Mouse (Mus musculus) cerebellum, adult 11 months (tissue): Measurements from ENCODE around the gene Olfr849.

Source experiments
- DNase-seq: peaks from one replicate; pipeline ENCODE4 v3.0.0; 2022

Olfr849 gene

DNA sequence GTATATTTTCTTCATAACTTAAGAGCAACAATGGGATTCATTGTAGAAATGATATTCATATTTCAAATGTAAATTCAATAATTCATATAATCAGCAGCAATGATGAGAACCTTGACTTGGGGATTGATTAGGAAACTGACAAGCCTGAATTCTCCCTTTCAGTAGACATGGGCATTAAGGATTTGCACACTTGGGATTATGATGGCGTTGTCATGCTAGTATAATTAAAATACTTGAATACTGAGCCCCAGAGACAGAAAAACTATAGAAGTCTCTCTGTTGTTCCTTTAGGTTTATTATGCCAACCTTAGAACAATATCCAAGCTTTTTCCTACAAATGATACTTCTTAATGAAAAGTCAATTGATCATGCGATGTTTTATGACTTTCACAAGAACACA is at the start of gene Olfr849:
Gene Olfr849, plus strand, starts transcription at position 301 of the 400 bp plus-strand sequence.
- no peak for DNase-seq

- DNase-seq: no peak
Measured at GRCm38 (mm10) chr9:19478148-19478547, 38.1 kb downstream of the Olfr849 start, which contains the start of gene Olfr850. TSS of gene Olfr850 (minus strand) at chr9:19478248.

DNA sequence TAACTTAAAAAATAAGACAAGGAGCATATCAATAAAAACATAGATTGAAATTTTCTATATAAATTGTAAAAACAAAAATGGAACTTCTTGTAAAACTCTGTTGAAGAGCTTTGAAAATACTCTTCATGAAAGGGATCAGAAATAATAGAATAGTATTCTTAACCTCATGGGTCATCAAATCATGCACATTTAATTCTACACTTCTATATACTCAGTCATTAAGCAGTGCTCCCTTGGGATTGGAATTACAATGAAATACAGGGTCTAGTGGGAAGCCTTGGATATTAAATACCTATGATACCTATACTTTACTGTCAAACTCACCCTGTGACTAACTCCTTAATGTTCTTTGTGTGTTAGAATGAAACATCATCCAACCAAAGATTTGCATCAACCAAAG is 52.9 kb downstream of the Olfr849 start, which contains the start of gene Olfr851:
Gene Olfr851, plus strand, starts transcription at position 301 of the 400 bp plus-strand sequence.
- no peak for DNase-seq
